Mouse (Mus musculus): Measurements from ENCODE around the gene Polr2f. TPM values are rescaled to one million over a fixed set of nuclear protein-coding genes. Genes with fewer than 3 reads are reported as not detected.
A peak's percentile ranks its signal among the peaks of the same experiment; 100 is the strongest.

Polr2f gene
- total and polyA plus RNA-seq, 3 experiments = 423 to 510 TPM; not detected in 1

GRCm38 (mm10) chr15:79108421-79109320, 32.1 kb upstream of the Polr2f start, which contains the start of gene Micall1:
Micall1 (plus strand) TSS chr15:79108898.
- Histone ChIP-seq H3K36me3 (ENCODE audit: control insufficient read depth in 1 of 2, insufficient read depth in 2 of 2, low read length in 2 of 2) (peaks cover 0 to 6% of the 10 kb centered on the region in 2 experiments; a peak in 2 of 4 replicates), H3K4me1 (ENCODE audit: control insufficient read depth in 1 of 2, insufficient read depth in 2 of 2, low read length in 2 of 2) (peaks cover 3 to 8% of the 10 kb centered on the region in 2 experiments; a peak in 3 of 4 replicates), H3K9ac (ENCODE audit: control insufficient read depth, low read depth, low read length, poor library complexity, severe bottlenecking) (peak within 1 kb of the TSS; percentile 91), H3K9me3 (replicated peaks; ENCODE audit: insufficient read depth, low read length) (no peaks in the 10 kb centered on the region), H3K27me3 (ENCODE audit: control insufficient read depth in 1 of 2, insufficient read depth in 2 of 2, low read length in 2 of 2) (no peaks in the 10 kb centered on the region), H3K27ac (ENCODE audit: control insufficient read depth, low read depth, low read length) (peak within 1 kb of the TSS; percentile 48), H3K79me2 (ENCODE audit: control insufficient read depth, insufficient read depth, low read length, poor library complexity) (no peaks in the 10 kb centered on the region; the same call in 1 of the 2 replicates), H3K4me3 (ENCODE audit: control insufficient read depth in 1 of 2, insufficient read depth in 1 of 2, low read depth in 2 of 2, low read length in 2 of 2) (peak within 1 kb of the TSS; percentile 76 to 80)
- TF ChIP-seq TAL1 (IDR thresholded peaks at IDR 0.05; ENCODE audit: low read length) = no peak
- TF ChIP-seq CHD1 (IDR thresholded peaks at IDR 0.05; ENCODE audit: low read depth, low read length) = no peak
- TF ChIP-seq MAFK (IDR thresholded peaks at IDR 0.05; ENCODE audit: borderline replicate concordance, low read depth, low read length) = no peak
- no peak for TF ChIP-seq ZNF384 (IDR thresholded peaks at IDR 0.05; ENCODE audit: low read depth, low read length)
- TF ChIP-seq TBP (IDR thresholded peaks at IDR 0.05; ENCODE audit: low read depth, low read length) = no peak
- no peak for TF ChIP-seq NRF1 (IDR thresholded peaks at IDR 0.05; ENCODE audit: insufficient read depth, low read depth, low read length, poor library complexity, severe bottlenecking)
- no peak for TF ChIP-seq POLR2AphosphoS2 (IDR thresholded peaks at IDR 0.05; ENCODE audit: low read length)
- no peak for TF ChIP-seq MAX (IDR thresholded peaks at IDR 0.05; ENCODE audit: low read length)
- TF ChIP-seq NELFE (IDR thresholded peaks at IDR 0.05; ENCODE audit: low read depth, low read length) = peak; percentile 31
- peak; percentile 34 to 50; a peak in 3 of 4 replicates for TF ChIP-seq POLR2A (IDR thresholded peaks at IDR 0.05; ENCODE audit: control insufficient read depth in 1 of 2, insufficient read depth in 1 of 2, low read depth in 1 of 2, low read length in 2 of 2, poor library complexity in 1 of 2)
- TF ChIP-seq USF1 (IDR thresholded peaks at IDR 0.05; ENCODE audit: low read depth, low read length) = no peak
- TF ChIP-seq ZMIZ1 (IDR thresholded peaks at IDR 0.05; ENCODE audit: low read depth, low read length) = peak; percentile 45; the same call in 1 of the 2 replicates
- TF ChIP-seq CHD2 (IDR thresholded peaks at IDR 0.05; ENCODE audit: low read length) = peak; percentile 43; the same call in 1 of the 2 replicates
- TF ChIP-seq SIN3A (IDR thresholded peaks at IDR 0.05; ENCODE audit: low read length) = peak; percentile 58
- DNase-seq (ENCODE audit: low read depth, low spot score) = peak; percentile 79

- peak overlapping the region; percentile 48 for H3K27ac ChIP-seq (ENCODE audit: control insufficient read depth, low read depth, low read length)
- peak; percentile 78 for DNase-seq (ENCODE audit: low read depth, low spot score)
- H3K4me1 ChIP-seq (ENCODE audit: control insufficient read depth in 1 of 2, insufficient read depth in 2 of 2, low read length in 2 of 2) = peaks cover 3 to 8% of the 10 kb centered on the region in 2 experiments; a peak in 3 of 4 replicates
- H3K79me2 ChIP-seq (ENCODE audit: control insufficient read depth, insufficient read depth, low read length, poor library complexity) = no peaks in the 10 kb centered on the region; the same call in 1 of the 2 replicates
- H3K4me3 ChIP-seq (ENCODE audit: control insufficient read depth in 1 of 2, insufficient read depth in 1 of 2, low read depth in 2 of 2, low read length in 2 of 2) = peak overlapping the region; percentile 76 to 80
- H3K36me3 ChIP-seq (ENCODE audit: control insufficient read depth in 1 of 2, insufficient read depth in 2 of 2, low read length in 2 of 2) = peaks cover 0 to 6% of the 10 kb centered on the region in 2 experiments; a peak in 2 of 4 replicates
- H3K9me3 ChIP-seq (replicated peaks; ENCODE audit: insufficient read depth, low read length) = no peaks in the 10 kb centered on the region
- H3K9ac ChIP-seq (ENCODE audit: control insufficient read depth, low read depth, low read length, poor library complexity, severe bottlenecking) = peak overlapping the region; percentile 91
- no peaks in the 10 kb centered on the region for H3K27me3 ChIP-seq (ENCODE audit: control insufficient read depth in 1 of 2, insufficient read depth in 2 of 2, low read length in 2 of 2)
- TF ChIP-seq NRF1 (IDR thresholded peaks at IDR 0.05; ENCODE audit: insufficient read depth, low read depth, low read length, poor library complexity, severe bottlenecking) (no peak), UBTF (IDR thresholded peaks at IDR 0.05; ENCODE audit: borderline replicate concordance, insufficient read depth, low read depth, low read length) (no peak), CHD2 (IDR thresholded peaks at IDR 0.05; ENCODE audit: low read length) (no peak), E2F4 (IDR thresholded peaks at IDR 0.05; ENCODE audit: borderline replicate concordance, low read depth, low read length) (no peak), SIN3A (IDR thresholded peaks at IDR 0.05; ENCODE audit: low read length) (peak; percentile 63; the same call in 1 of the 2 replicates), MXI1 (IDR thresholded peaks at IDR 0.05; ENCODE audit: low read depth, low read length) (peak; percentile 85), MEF2A (IDR thresholded peaks at IDR 0.05; ENCODE audit: extremely low read depth, insufficient replicate concordance, low read depth, low read length, poor library complexity, severe bottlenecking) (no peak), RCOR1 (IDR thresholded peaks at IDR 0.05; ENCODE audit: low read depth, low read length) (no peak), CTCF (IDR thresholded peaks at IDR 0.05 in 2 of 3, conservative IDR thresholded peaks at IDR 0.05 in 1 of 3; ENCODE audit: control insufficient read depth in 1 of 3, insufficient read depth in 1 of 3, low read depth in 2 of 3, low read length in 3 of 3, poor library complexity in 1 of 3, severe bottlenecking in 1 of 3) (no peak), ZNF384 (IDR thresholded peaks at IDR 0.05; ENCODE audit: low read depth, low read length) (no peak), CHD1 (IDR thresholded peaks at IDR 0.05; ENCODE audit: low read depth, low read length) (no peak), EP300 (IDR thresholded peaks at IDR 0.05; ENCODE audit: low read depth in 1 of 2, low read length in 2 of 2) (0 out of 4 replicates have a peak, but pooled peaks of 1 of the 2 experiments have one; percentile 14), BHLHE40 (IDR thresholded peaks at IDR 0.05; ENCODE audit: borderline replicate concordance, low read depth, low read length) (peak; percentile 16; the same call in 1 of the 2 replicates), TAL1 (IDR thresholded peaks at IDR 0.05; ENCODE audit: low read length) (no peak), ZMIZ1 (IDR thresholded peaks at IDR 0.05; ENCODE audit: low read depth, low read length) (no peak), JUND (IDR thresholded peaks at IDR 0.05; ENCODE audit: low read depth, low read length) (no peak), NELFE (IDR thresholded peaks at IDR 0.05; ENCODE audit: low read depth, low read length) (peak; percentile 16; the same call in 1 of the 2 replicates), TCF12 (IDR thresholded peaks at IDR 0.05; ENCODE audit: low read depth, low read length) (no peak), KAT2A (conservative IDR thresholded peaks at IDR 0.05; ENCODE audit: low read depth, low read length) (no peak), POLR2AphosphoS2 (IDR thresholded peaks at IDR 0.05; ENCODE audit: low read length) (no peak)
Measured at GRCm38 (mm10) chr15:79109321-79109934, 31.4 kb upstream of the Polr2f start.
